Mouse (Mus musculus): Measurements from ENCODE around the gene Frmpd3. TPM values are rescaled to one million over a fixed set of nuclear protein-coding genes. Genes with fewer than 3 reads are reported as not detected.

Gene Frmpd3
- total RNA-seq, 2 experiments from 2014 or later: 0.03 TPM; not detected in 1

- no peak for DNase-seq (ENCODE audit: low spot score in 2 of 2)
Measured at GRCm38 (mm10) chrX:140450071-140450470, 108.0 kb downstream of the Frmpd3 start.

GRCm38 (mm10) chrX:140456279-140456731, 114.2 kb downstream of the Frmpd3 start, which contains the start of gene Prps1:
Gene Prps1, plus strand, starts transcription at chrX:140456613.
- peak; percentile 72 to 78 for DNase-seq (ENCODE audit: low spot score in 2 of 2)

GRCm38 (mm10) chrX:140456751-140457491, 114.9 kb downstream of the Frmpd3 start:
- DNase-seq (ENCODE audit: low spot score in 2 of 2): no peak

GRCm38 (mm10) chrX:140457502-140457901, 115.4 kb downstream of the Frmpd3 start:
- no peak for DNase-seq (ENCODE audit: low spot score in 2 of 2)

DNA sequence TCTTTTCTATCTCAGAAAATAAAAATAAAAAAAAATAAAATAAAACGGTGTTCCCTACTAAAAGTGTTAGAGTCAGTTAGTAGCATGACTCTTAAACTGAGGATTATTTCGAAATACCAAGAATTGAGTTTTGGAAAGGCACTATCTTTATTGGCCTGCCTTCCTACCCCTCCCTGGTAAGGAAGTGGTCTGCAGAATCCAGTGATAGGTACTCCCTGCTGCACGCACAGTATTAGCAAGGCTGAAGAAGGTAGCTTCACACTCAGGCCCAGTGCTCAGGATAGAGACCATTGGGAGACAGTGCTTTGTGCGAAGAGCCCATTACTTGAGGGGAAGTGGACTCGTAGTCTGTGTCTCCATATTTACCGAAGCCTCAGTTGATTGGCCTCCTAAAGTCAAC, 136.2 kb downstream of the Frmpd3 start:
- DNase-seq (ENCODE audit: low spot score in 2 of 2): no peak

- peak; percentile 22 to 47 for DNase-seq (ENCODE audit: low spot score in 2 of 2)
Measured at GRCm38 (mm10) chrX:140479171-140479570, 137.1 kb downstream of the Frmpd3 start.

Small RNA genes lying within 50 kb of the gene (microRNA-seq; reads per million reads assigned to microRNA genes)
- 0 reads per million in 2 experiments for gene Mir3475 (ENCODE audit: borderline number of aligned reads in 2 of 2)

Other genes starting within 250 kb of the Frmpd3 start
- gene Prps1, start 114.3 kb downstream of the Frmpd3 start, total RNA-seq (2021): 10 to 100 TPM; 16.2 to 25.5 TPM